Mouse (Mus musculus): ENCODE measurements around the gene Antxrl. TPM values are rescaled to one million over a fixed set of nuclear protein-coding genes. Genes with fewer than 3 reads are reported as not detected.

Antxrl gene
- polyA plus RNA-seq, 1 experiment from 2014 or later = not detected

- Histone ChIP-seq H3K9me3 (no peaks in the 10 kb centered on the region), H3K4me3 (no peak overlapping the region), H3K36me3 (no peaks in the 10 kb centered on the region), H3K4me1 (replicated peaks) (no peaks in the 10 kb centered on the region), H3K27me3 (no peaks in the 10 kb centered on the region), H3K4me2 (no peak overlapping the region), H3K9ac (no peak overlapping the region), H3K27ac (no peak overlapping the region)
- WGBS = 91% methylated on average over 4 of the region's 4 CpGs
- ATAC-seq (ENCODE audit: low FRiP score) = no peak
Observed at GRCm38 (mm10) chr14:34114311-34114710, 61.8 kb downstream of the Antxrl start.

DNA sequence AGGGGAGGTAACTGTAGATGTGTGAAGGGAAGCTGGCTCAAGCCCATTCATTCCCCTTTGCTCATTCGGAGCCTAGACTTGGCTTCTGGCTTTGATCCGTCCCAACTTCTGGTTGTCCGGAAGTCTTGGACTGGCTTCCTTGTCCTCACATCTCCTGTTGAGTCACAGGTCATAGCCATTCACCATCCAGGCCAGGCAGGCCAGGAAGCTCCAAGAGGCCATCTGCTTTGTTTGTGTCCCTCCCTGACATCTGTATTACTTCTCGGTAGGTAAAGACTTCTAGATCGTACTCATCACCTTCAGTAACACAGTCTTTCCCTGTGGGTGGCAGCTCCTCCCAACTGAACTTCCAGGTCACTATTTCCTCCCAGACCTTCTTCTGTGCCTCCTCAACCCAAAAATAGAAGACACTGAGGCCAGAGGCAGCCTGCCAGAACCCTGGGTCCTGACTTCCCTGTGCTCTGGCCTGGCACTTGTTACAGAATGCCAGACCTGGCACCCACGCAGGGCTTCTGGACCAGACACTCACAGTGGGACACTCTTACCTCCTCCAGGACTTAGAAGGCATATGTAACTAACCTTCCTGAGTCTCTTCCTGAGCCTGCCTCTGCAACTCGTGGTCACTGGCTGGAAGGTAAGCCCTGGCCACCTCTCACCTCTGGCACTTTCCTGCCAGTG is 66.7 kb downstream of the Antxrl start:
- Histone ChIP-seq H3K36me3 (no peaks in the 10 kb centered on the region), H3K4me1 (replicated peaks) (no peaks in the 10 kb centered on the region; the same call in 1 of the 2 replicates), H3K4me3 (no peak overlapping the region), H3K9me3 (no peaks in the 10 kb centered on the region), H3K9ac (no peak overlapping the region), H3K27me3 (no peaks in the 10 kb centered on the region), H3K4me2 (no peak overlapping the region), H3K27ac (no peak overlapping the region)
- 78% methylated on average over 7 of the region's 7 CpGs for WGBS
- ATAC-seq (ENCODE audit: low FRiP score) = no peak

- no peaks in the 10 kb centered on the region; the same call in 1 of the 2 replicates for H3K4me1 ChIP-seq (replicated peaks)
- no peak for ATAC-seq (ENCODE audit: low FRiP score)
- no peaks in the 10 kb centered on the region for H3K36me3 ChIP-seq
- H3K27ac ChIP-seq = no peak overlapping the region
- 75% methylated on average over 12 of the region's 12 CpGs for WGBS
- H3K4me2 ChIP-seq = no peak overlapping the region
- no peak overlapping the region for H3K4me3 ChIP-seq
- H3K9me3 ChIP-seq = no peaks in the 10 kb centered on the region
- H3K9ac ChIP-seq = no peak overlapping the region
- H3K27me3 ChIP-seq = no peaks in the 10 kb centered on the region
Observed at GRCm38 (mm10) chr14:34120016-34120910, 67.8 kb downstream of the Antxrl start.

DNA sequence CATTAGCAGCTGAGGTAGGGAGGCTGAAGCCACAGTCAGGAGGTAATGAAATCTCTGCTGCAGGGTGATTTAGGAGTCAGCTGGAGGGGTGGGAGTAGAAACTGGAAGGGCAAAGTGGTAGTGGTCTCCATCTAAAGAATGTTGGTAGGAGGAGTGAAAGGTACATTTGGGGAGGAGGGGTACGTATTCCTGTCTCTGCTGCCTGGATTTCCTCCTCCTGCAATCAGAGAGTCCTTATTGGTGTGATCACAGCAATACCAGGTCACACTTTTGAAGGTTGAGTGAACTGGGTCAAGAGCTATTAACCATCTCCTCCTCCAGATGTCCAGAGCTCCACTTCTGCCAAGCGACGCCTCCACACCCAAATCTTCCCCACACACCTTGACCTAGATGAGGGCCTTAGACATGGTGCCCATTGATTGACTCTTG is 68.4 kb downstream of the Antxrl start:
- no peak overlapping the region for H3K4me3 ChIP-seq
- no peaks in the 10 kb centered on the region for H3K27me3 ChIP-seq
- WGBS = 92% methylated on average over 3 of the region's 3 CpGs
- no peak for ATAC-seq (ENCODE audit: low FRiP score)
- no peak overlapping the region for H3K27ac ChIP-seq
- no peak overlapping the region for H3K4me2 ChIP-seq
- no peaks in the 10 kb centered on the region for H3K9me3 ChIP-seq
- H3K9ac ChIP-seq = no peak overlapping the region
- H3K36me3 ChIP-seq = no peaks in the 10 kb centered on the region
- H3K4me1 ChIP-seq (replicated peaks) = no peaks in the 10 kb centered on the region; the same call in 1 of the 2 replicates

- Histone ChIP-seq H3K27ac (no peak overlapping the region), H3K9me3 (no peaks in the 10 kb centered on the region), H3K9ac (no peak overlapping the region), H3K27me3 (no peaks in the 10 kb centered on the region), H3K4me1 (replicated peaks) (no peaks in the 10 kb centered on the region; the same call in 1 of the 2 replicates), H3K36me3 (no peaks in the 10 kb centered on the region), H3K4me2 (no peak overlapping the region), H3K4me3 (no peak overlapping the region)
- no peak for ATAC-seq (ENCODE audit: low FRiP score)
- 90% methylated on average over 4 of the region's 4 CpGs for WGBS
Observed at GRCm38 (mm10) chr14:34121691-34122090, 69.2 kb downstream of the Antxrl start.

Other genes starting within 250 kb of the Antxrl start
- 5.2 and 5.6 TPM in 2 replicates for gene Gdf10, start 129.1 kb upstream of the Antxrl start, polyA plus RNA-seq (2015; fragmentation: Nextera tagmentation; extraction: Ambion mirVana)
- gene Gdf2, start 111.7 kb upstream of the Antxrl start, polyA plus RNA-seq (2015; fragmentation: Nextera tagmentation; extraction: Ambion mirVana) = not detected in 2 replicates
- gene Rbp3, start 98.7 kb upstream of the Antxrl start, polyA plus RNA-seq (2015; fragmentation: Nextera tagmentation; extraction: Ambion mirVana) = not detected in 2 replicates
- gene Zfp488, start 73.9 kb upstream of the Antxrl start, polyA plus RNA-seq (2015; fragmentation: Nextera tagmentation; extraction: Ambion mirVana) = 0.32 and 0.41 TPM in 2 replicates
- not detected in 2 replicates for gene Gm30083, start 37.5 kb upstream of the Antxrl start, polyA plus RNA-seq (2015; fragmentation: Nextera tagmentation; extraction: Ambion mirVana)
- not detected in 2 replicates for gene Gm5460, start 35.9 kb upstream of the Antxrl start, polyA plus RNA-seq (2015; fragmentation: Nextera tagmentation; extraction: Ambion mirVana)
- 0.14 TPM in 1 of 2 replicates, not detected in the other for gene Anxa8, start 33.3 kb downstream of the Antxrl start, polyA plus RNA-seq (2015; fragmentation: Nextera tagmentation; extraction: Ambion mirVana)
- gene A630023A22Rik, start 50.0 kb downstream of the Antxrl start, polyA plus RNA-seq (2015; fragmentation: Nextera tagmentation; extraction: Ambion mirVana) = not detected in 2 replicates
- 0.13 and 0.18 TPM in 2 replicates for gene Npy4r, start 99.8 kb downstream of the Antxrl start, polyA plus RNA-seq (2015; fragmentation: Nextera tagmentation; extraction: Ambion mirVana)
- gene Gprin2, start 148.9 kb downstream of the Antxrl start, polyA plus RNA-seq (2015; fragmentation: Nextera tagmentation; extraction: Ambion mirVana) = 4.8 and 5.5 TPM in 2 replicates
- gene Syt15, start 166.9 kb downstream of the Antxrl start, polyA plus RNA-seq (2015; fragmentation: Nextera tagmentation; extraction: Ambion mirVana) = 0.48 and 0.68 TPM in 2 replicates